ENCODE assay signal across 26 mouse cellular contexts in the genomic region with DNA sequence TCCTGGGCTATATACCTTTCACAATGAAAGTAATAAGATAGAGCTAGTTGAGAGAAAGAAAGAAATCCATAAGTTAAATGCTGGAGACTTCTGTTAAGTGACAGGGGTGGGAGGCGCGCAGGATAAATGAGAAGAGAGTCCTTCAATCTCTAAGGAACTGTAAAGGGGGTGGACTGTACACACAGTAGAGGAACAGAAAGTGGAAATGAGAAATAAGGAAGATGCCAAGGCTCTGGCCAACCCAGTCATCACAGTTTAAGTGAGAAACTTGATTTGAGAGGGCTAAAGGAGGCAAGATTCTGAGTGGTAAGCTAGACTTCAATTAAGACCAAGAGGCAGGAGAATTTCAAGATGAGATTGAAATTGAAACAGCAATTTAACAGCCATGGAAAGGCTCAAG.
A peak's percentile ranks its signal among the peaks of the same experiment; 100 is the strongest.
DNase-seq lines count a peak whose midpoint lies in the region; ATAC-seq and TF ChIP-seq lines count a peak whose summit lies in the region.
"Had no signal": no experiment of that assay in that cellular context is flagged by ENCODE, and none has a peak within 500 bp of the region (broad histone marks: within the 10 kb centered on the region; RNA-seq: fewer than 3 reads in every experiment).

No protein-coding gene starts in this region.

- no peaks in the 10 kb centered on the region for H3K9me3 ChIP-seq in forebrain, embryonic 10.5 days
- H3K9me3 ChIP-seq: embryonic facial prominence, embryonic 10.5 days; embryonic facial prominence, embryonic 13.5 days; forebrain, embryonic 13.5 days; hindbrain, embryonic 10.5 days; hindbrain, embryonic 13.5 days; intestine, embryonic 15.5 days had no signal

- 93% methylated on average over 2 of the region's 2 CpGs for WGBS in liver, adult 2 months
- 96% methylated on average over 2 of the region's 2 CpGs for WGBS in forebrain, embryonic 10.5 days

- no peaks in the 10 kb centered on the region for H3K27me3 ChIP-seq in liver, adult 2 months (ENCODE audit: control insufficient read depth, insufficient read depth, low read length)
- H3K27me3 ChIP-seq in forebrain, embryonic 10.5 days (ENCODE audit: poor library complexity, severe bottlenecking), result no peaks in the 10 kb centered on the region
- H3K27me3 ChIP-seq: embryonic facial prominence, embryonic 13.5 days; forebrain, embryonic 13.5 days; intestine, embryonic 15.5 days had no signal

- DNase-seq in liver, adult 2 months (ENCODE audit: extremely low read depth, low read depth, low spot score), result peak; percentile 2
- no peak for DNase-seq in liver
- no peak for DNase-seq in cerebellum, adult 8-10 months
- DNase-seq in forebrain, embryonic 10.5 days (ENCODE audit: extremely low spot score, low spot score), result no peak
- DNase-seq: adrenal gland, adult 2 months; adrenal gland, postnatal 14 days; cerebellum, adult 11-12 months; cerebellum, adult 9-10 months; cerebellum, postnatal 14 days; embryo, embryonic 11 days; gastrocnemius, postnatal 10 days; gastrocnemius, postnatal 36 days; heart, adult 18-20 months; heart, postnatal 36 days had no signal

- no peaks in the 10 kb centered on the region for H3K4me1 ChIP-seq in liver, adult 2 months (ENCODE audit: control insufficient read depth, insufficient read depth, low read length)
- H3K4me1 ChIP-seq in forebrain, embryonic 10.5 days, result no peaks in the 10 kb centered on the region
- H3K4me1 ChIP-seq: embryonic facial prominence, embryonic 10.5 days; forebrain, embryonic 13.5 days; hindbrain, embryonic 10.5 days; hindbrain, embryonic 13.5 days; intestine, embryonic 15.5 days had no signal

- H3K36me3 ChIP-seq in liver, adult 2 months (ENCODE audit: control insufficient read depth, insufficient read depth, low read length), result no peaks in the 10 kb centered on the region
- H3K36me3 ChIP-seq in forebrain, embryonic 10.5 days (replicated peaks), result no peaks in the 10 kb centered on the region
- H3K36me3 ChIP-seq: embryonic facial prominence, embryonic 10.5 days; embryonic facial prominence, embryonic 13.5 days; hindbrain, embryonic 10.5 days; hindbrain, embryonic 13.5 days; intestine, embryonic 15.5 days had no signal

- no peak overlapping the region for H3K27ac ChIP-seq in liver, adult 2 months (replicated peaks; ENCODE audit: insufficient read depth, low read depth, low read length)
- no peak overlapping the region for H3K27ac ChIP-seq in forebrain, embryonic 10.5 days
- H3K27ac ChIP-seq: embryonic facial prominence, embryonic 10.5 days; embryonic facial prominence, embryonic 13.5 days; forebrain, embryonic 13.5 days; hindbrain, embryonic 10.5 days; hindbrain, embryonic 13.5 days; intestine, embryonic 15.5 days had no signal

- peak; percentile 98 for ATAC-seq in granulocyte monocyte progenitor cell, adult 5-6 weeks (replicated peaks; ENCODE audit: poor library complexity, severe bottlenecking)
- ATAC-seq in monocyte, adult 5-6 weeks (replicated peaks; ENCODE audit: insufficient number of reproducible peaks, low FRiP score, low TSS enrichment, poor library complexity, severe bottlenecking), result peak; percentile 80
- ATAC-seq: CD4-positive, CD25-positive, alpha-beta regulatory T cell, adult 4 months; forebrain, embryonic 13.5 days; forebrain, embryonic 16.5 days; hindbrain, embryonic 16.5 days; intestine, embryonic 15.5 days had no signal

- H3K4me3 ChIP-seq in liver, adult 2 months (ENCODE audit: insufficient read depth, low read depth, low read length), result no peak overlapping the region
- H3K4me3 ChIP-seq in forebrain, embryonic 10.5 days, result no peak overlapping the region
- H3K4me3 ChIP-seq: embryonic facial prominence, embryonic 10.5 days; embryonic facial prominence, embryonic 13.5 days; erythroblast, embryonic 14.5 days; forebrain, embryonic 13.5 days; hindbrain, embryonic 10.5 days; hindbrain, embryonic 13.5 days; intestine, embryonic 15.5 days had no signal

- no peak for TF ChIP-seq POLR2A in liver, adult 2 months (IDR thresholded peaks at IDR 0.05; ENCODE audit: extremely low read depth, insufficient read depth, low read length)

- no peaks in the 10 kb centered on the region for H3K79me2 ChIP-seq in liver, adult 2 months (ENCODE audit: control insufficient read depth, insufficient read depth, low read length)

- no peak for TF ChIP-seq CTCF in liver, adult 2 months (IDR thresholded peaks at IDR 0.05; ENCODE audit: low read depth, low read length)

- H3K9ac ChIP-seq in liver, adult 2 months (ENCODE audit: low read depth, low read length), result no peak overlapping the region
- H3K9ac ChIP-seq: embryonic facial prominence, embryonic 13.5 days; forebrain, embryonic 13.5 days; hindbrain, embryonic 13.5 days; intestine, embryonic 15.5 days had no signal
